Mouse (Mus musculus) heart, adult 2 months (tissue): ENCODE results near the gene Agap1.

Source experiments
- CTCF ChIP-seq: fragments of 200-600 bp; IDR thresholded peaks from 2 replicates; pipeline ENCODE4 v1.8.1; 2022; ENCODE audit warnings: antibody characterized with exemption, mild to moderate bottlenecking, moderate library complexity
- POLR2A ChIP-seq: fragments of 200-500 bp; IDR thresholded peaks from 2 replicates; pipeline ENCODE4 v1.6.1; 2011; ENCODE audit warnings: mild to moderate bottlenecking, low read depth, low read length, control low read depth; ENCODE audit not compliant: insufficient read depth

GRCm38 (mm10) chr1:89598906-89599305 lies 144.3 kb downstream of the Agap1 start:
- TF ChIP-seq CTCF (no peak), POLR2A (no peak)
